Comparison of ENCODE assay signal across 13 mouse cellular contexts in genomic region chr5:77581702-77582101, GRCm38 (mm10).
A peak's percentile ranks its signal among the peaks of the same experiment; 100 is the strongest.
DNase-seq lines count a peak whose midpoint lies in the region; ATAC-seq and TF ChIP-seq lines count a peak whose summit lies in the region.
"Had no signal": no experiment of that assay in that cellular context is flagged by ENCODE, and none has a peak within 500 bp of the region (broad histone marks: within the 10 kb centered on the region; RNA-seq: fewer than 3 reads in every experiment).

No protein-coding gene starts in this region.

- H3K27me3 ChIP-seq in forebrain, embryonic 13.5 days = peaks cover 37% of the 10 kb centered on the region
- H3K27me3 ChIP-seq in forebrain, embryonic 10.5 days (ENCODE audit: poor library complexity, severe bottlenecking) = peaks cover 7% of the 10 kb centered on the region; the same call in 1 of the 2 replicates
- no peaks in the 10 kb centered on the region for H3K27me3 ChIP-seq in lung, embryonic 14.5 days (ENCODE audit: insufficient read depth, low read length)
- H3K27me3 ChIP-seq in forebrain, embryonic 15.5 days = peaks cover 12% of the 10 kb centered on the region; the same call in 1 of the 2 replicates
- no peaks in the 10 kb centered on the region for H3K27me3 ChIP-seq in limb, embryonic 14.5 days (ENCODE audit: control insufficient read depth, insufficient read depth, low read length)
- no peaks in the 10 kb centered on the region for H3K27me3 ChIP-seq in intestine, embryonic 16.5 days (replicated peaks; ENCODE audit: control insufficient read depth, insufficient read depth, low read length)
- H3K27me3 ChIP-seq: lung, embryonic 15.5 days; midbrain, embryonic 12.5 days; stomach, embryonic 15.5 days had no signal

- H3K4me3 ChIP-seq in forebrain, embryonic 13.5 days = no peak overlapping the region
- no peak overlapping the region for H3K4me3 ChIP-seq in forebrain, embryonic 10.5 days
- no peak overlapping the region for H3K4me3 ChIP-seq in lung, embryonic 14.5 days (ENCODE audit: low read depth, low read length)
- no peak overlapping the region for H3K4me3 ChIP-seq in forebrain, embryonic 15.5 days
- H3K4me3 ChIP-seq in limb, embryonic 14.5 days (replicated peaks; ENCODE audit: low read length) = no peak overlapping the region
- no peak overlapping the region for H3K4me3 ChIP-seq in intestine, embryonic 16.5 days (ENCODE audit: low read length)
- H3K4me3 ChIP-seq: lung, embryonic 15.5 days; midbrain, embryonic 12.5 days; stomach, embryonic 15.5 days had no signal

- H3K4me1 ChIP-seq in forebrain, embryonic 13.5 days = peaks cover 27% of the 10 kb centered on the region
- peaks cover 24% of the 10 kb centered on the region for H3K4me1 ChIP-seq in forebrain, embryonic 10.5 days
- peaks cover 7% of the 10 kb centered on the region; the same call in 1 of the 2 replicates for H3K4me1 ChIP-seq in lung, embryonic 14.5 days (ENCODE audit: insufficient read depth)
- H3K4me1 ChIP-seq in forebrain, embryonic 15.5 days = peaks cover 17% of the 10 kb centered on the region
- H3K4me1 ChIP-seq in limb, embryonic 14.5 days (ENCODE audit: control insufficient read depth, insufficient read depth, low read length) = peaks cover 21% of the 10 kb centered on the region
- H3K4me1 ChIP-seq in intestine, embryonic 16.5 days (ENCODE audit: control insufficient read depth, insufficient read depth, low read length) = peaks cover 4% of the 10 kb centered on the region; the same call in 1 of the 2 replicates

- H3K4me2 ChIP-seq in forebrain, embryonic 13.5 days = peak overlapping the region; percentile 42
- 0 out of 2 replicates have a peak overlapping the region, but pooled peaks have one; percentile 15 for H3K4me2 ChIP-seq in lung, embryonic 14.5 days
- peak overlapping the region; percentile 30 for H3K4me2 ChIP-seq in forebrain, embryonic 15.5 days (replicated peaks)
- peak overlapping the region; percentile 22; the same call in 1 of the 2 replicates for H3K4me2 ChIP-seq in limb, embryonic 14.5 days (replicated peaks; ENCODE audit: low read depth, low read length, severe bottlenecking)
- no peak overlapping the region for H3K4me2 ChIP-seq in intestine, embryonic 16.5 days (ENCODE audit: low read depth, low read length)
- H3K4me2 ChIP-seq: heart, embryonic 11.5 days; lung, embryonic 15.5 days; midbrain, embryonic 12.5 days; stomach, embryonic 15.5 days had no signal

- 32% methylated on average over 6 of the region's 6 CpGs for WGBS in forebrain, embryonic 13.5 days
- WGBS in forebrain, embryonic 10.5 days = 74% methylated on average over 6 of the region's 6 CpGs
- 59% methylated on average over 6 of the region's 6 CpGs for WGBS in lung, embryonic 14.5 days
- WGBS in forebrain, embryonic 15.5 days = 19% methylated on average over 6 of the region's 6 CpGs
- 39% methylated on average over 6 of the region's 6 CpGs for WGBS in limb, embryonic 14.5 days
- WGBS in intestine, embryonic 16.5 days = 60% methylated on average over 6 of the region's 6 CpGs

- no peak for TF ChIP-seq POLR2A in limb, embryonic 14.5 days (IDR thresholded peaks at IDR 0.05; ENCODE audit: borderline replicate concordance, extremely low read depth, insufficient read depth, insufficient read length)

- peak; percentile 44; the same call in 1 of the 2 replicates for ATAC-seq in forebrain, embryonic 13.5 days
- no peak for ATAC-seq in lung, embryonic 14.5 days (ENCODE audit: insufficient read depth)
- ATAC-seq in forebrain, embryonic 15.5 days (replicated peaks) = peak; percentile 66
- ATAC-seq in limb, embryonic 14.5 days (ENCODE audit: low FRiP score, low read depth) = no peak
- no peak for ATAC-seq in intestine, embryonic 16.5 days

- no peaks in the 10 kb centered on the region for H3K36me3 ChIP-seq in forebrain, embryonic 13.5 days (ENCODE audit: poor library complexity, severe bottlenecking)
- no peaks in the 10 kb centered on the region for H3K36me3 ChIP-seq in forebrain, embryonic 10.5 days (replicated peaks)
- H3K36me3 ChIP-seq in lung, embryonic 14.5 days (ENCODE audit: insufficient read depth) = no peaks in the 10 kb centered on the region
- H3K36me3 ChIP-seq in forebrain, embryonic 15.5 days = no peaks in the 10 kb centered on the region
- no peaks in the 10 kb centered on the region for H3K36me3 ChIP-seq in limb, embryonic 14.5 days (ENCODE audit: control insufficient read depth, insufficient read depth, low read length)
- no peaks in the 10 kb centered on the region for H3K36me3 ChIP-seq in intestine, embryonic 16.5 days (ENCODE audit: control insufficient read depth, insufficient read depth, low read length)
- H3K36me3 ChIP-seq: lung, embryonic 15.5 days; midbrain, embryonic 12.5 days; stomach, embryonic 15.5 days had no signal

- DNase-seq in forebrain, embryonic 10.5 days (ENCODE audit: extremely low spot score, low spot score) = no peak
- no peak for DNase-seq in lung, embryonic 14.5 days
- no peak for DNase-seq in lung, postnatal 10 days
- DNase-seq in limb, embryonic 14.5 days (ENCODE audit: low spot score) = no peak
- DNase-seq in layer of hippocampus, postnatal 25 days (ENCODE audit: extremely low spot score in 1 of 2, low spot score in 1 of 2) = no peak
- DNase-seq: thymus, postnatal 25 days had no signal

- no peak overlapping the region for H3K9ac ChIP-seq in forebrain, embryonic 13.5 days
- H3K9ac ChIP-seq in lung, embryonic 14.5 days = no peak overlapping the region
- H3K9ac ChIP-seq in forebrain, embryonic 15.5 days (replicated peaks) = no peak overlapping the region
- H3K9ac ChIP-seq in limb, embryonic 14.5 days (ENCODE audit: low read depth, low read length, severe bottlenecking) = no peak overlapping the region
- no peak overlapping the region for H3K9ac ChIP-seq in intestine, embryonic 16.5 days (ENCODE audit: low read depth, low read length)
- H3K9ac ChIP-seq: lung, embryonic 15.5 days; midbrain, embryonic 12.5 days; stomach, embryonic 15.5 days had no signal

- H3K9me3 ChIP-seq in forebrain, embryonic 13.5 days (replicated peaks) = no peaks in the 10 kb centered on the region
- no peaks in the 10 kb centered on the region for H3K9me3 ChIP-seq in forebrain, embryonic 10.5 days
- no peaks in the 10 kb centered on the region for H3K9me3 ChIP-seq in lung, embryonic 14.5 days (ENCODE audit: low read depth, low read length)
- H3K9me3 ChIP-seq in forebrain, embryonic 15.5 days = no peaks in the 10 kb centered on the region
- H3K9me3 ChIP-seq in limb, embryonic 14.5 days (ENCODE audit: control insufficient read depth, low read length) = no peaks in the 10 kb centered on the region
- no peaks in the 10 kb centered on the region for H3K9me3 ChIP-seq in intestine, embryonic 16.5 days (ENCODE audit: control insufficient read depth, low read length)
- H3K9me3 ChIP-seq: lung, embryonic 15.5 days; midbrain, embryonic 12.5 days; stomach, embryonic 15.5 days had no signal

- peak overlapping the region; percentile 49; the same call in 1 of the 2 replicates for H3K27ac ChIP-seq in forebrain, embryonic 13.5 days
- no peak overlapping the region for H3K27ac ChIP-seq in forebrain, embryonic 10.5 days
- no peak overlapping the region for H3K27ac ChIP-seq in lung, embryonic 14.5 days (ENCODE audit: low read depth)
- peak overlapping the region; percentile 74 for H3K27ac ChIP-seq in forebrain, embryonic 15.5 days (replicated peaks)
- no peak overlapping the region for H3K27ac ChIP-seq in limb, embryonic 14.5 days (replicated peaks; ENCODE audit: low read depth, low read length)
- no peak overlapping the region for H3K27ac ChIP-seq in intestine, embryonic 16.5 days (ENCODE audit: low read length)
- H3K27ac ChIP-seq: lung, embryonic 15.5 days; stomach, embryonic 15.5 days had no signal

- no peak for TF ChIP-seq CTCF in lung, embryonic 14.5 days (IDR thresholded peaks at IDR 0.05; ENCODE audit: low read depth)

Comparison
In these comparisons a context has a peak if more than half of its experiments do, and no peak if none do; other contexts are left out.
1. H3K27ac ChIP-seq: peak in forebrain, embryonic 13.5 days (single experiment) and forebrain, embryonic 15.5 days (single experiment); none in forebrain, embryonic 10.5 days (single experiment), lung, embryonic 14.5 days (single experiment), limb, embryonic 14.5 days (single experiment) and intestine, embryonic 16.5 days (single experiment).
2. ATAC-seq: peak in forebrain, embryonic 13.5 days (single experiment) and forebrain, embryonic 15.5 days (single experiment); none in lung, embryonic 14.5 days (single experiment), limb, embryonic 14.5 days (single experiment) and intestine, embryonic 16.5 days (single experiment).